Mouse (Mus musculus) forebrain, embryonic 16.5 days (tissue): Measurements from ENCODE around the gene Mrrf. TPM values are rescaled to one million over a fixed set of nuclear protein-coding genes. Genes with fewer than 3 reads are reported as not detected.

Source experiments
- ATAC-seq: fragments of 200-750 bp; cut with Nextera tagmentation; 2 replicates; pipeline ENCODE4 v1.8.0; 2017; ENCODE audit warnings: mild to moderate bottlenecking, moderate library complexity
- H3K27ac ChIP-seq: fragments of 300-500 bp; sonication (generic); 2 replicates; pipeline ENCODE4 v1.5.1; 2014; ENCODE audit warnings: low read length, control low read depth
- H3K27me3 ChIP-seq: fragments of 300-500 bp; sonication (generic); replicated peaks from 2 replicates; pipeline ENCODE4 v1.6.1; 2014; ENCODE audit warnings: low read length; ENCODE audit not compliant: control insufficient read depth, insufficient read depth
- H3K36me3 ChIP-seq: fragments of 300-500 bp; sonication (generic); 2 replicates; pipeline ENCODE4 v1.6.1; 2014; ENCODE audit not compliant: control insufficient read depth, insufficient read depth
- H3K4me1 ChIP-seq: fragments of 300-500 bp; sonication (generic); replicated peaks from 2 replicates; pipeline ENCODE4 v1.6.1; 2014; ENCODE audit warnings: low read length; ENCODE audit not compliant: control insufficient read depth, insufficient read depth
- H3K4me2 ChIP-seq: fragments of 300-500 bp; sonication (generic); 2 replicates; pipeline ENCODE4 v1.6.1; 2014; ENCODE audit warnings: mild to moderate bottlenecking, low read length, control low read depth
- H3K4me3 ChIP-seq: fragments of 300-500 bp; sonication (generic); replicated peaks from 2 replicates; pipeline ENCODE4 v1.5.1; 2014; ENCODE audit warnings: mild to moderate bottlenecking, low read length, control low read depth
- H3K9ac ChIP-seq: fragments of 300-500 bp; sonication (generic); replicated peaks from 2 replicates; pipeline ENCODE4 v1.6.1; 2014; ENCODE audit warnings: low read depth, low read length, control low read depth
- H3K9me3 ChIP-seq: fragments of 300-500 bp; sonication (generic); 2 replicates; pipeline ENCODE4 v1.6.1; 2016; ENCODE audit warnings: low read length; ENCODE audit not compliant: control insufficient read depth
- WGBS: fragments of 180-500 bp; shearing (Covaris S2); extraction: QIAGEN DNeasy Blood & Tissue Kit; methylation state at CpG from one replicate; pipeline ENCODE4 v1.1.7; 2014; 5-methylcytosine and 5-hydroxymethylcytosine counted together
- polyA plus RNA-seq: library from polyadenylated mRNA; unstranded; fragments of >200 nt; fragmentation: Nextera tagmentation; extraction: Ambion mirVana; gene quantifications from 2 replicates; pipeline ENCODE4 v1.2.1, GENCODE M21; 2015

The Mrrf gene
- polyA plus RNA-seq, 1 experiment from 2014 or later: 26.4 TPM

GRCm38 (mm10) chr2:36203011-36203825, 67.0 kb downstream of the Mrrf start:
- Histone ChIP-seq H3K4me1 (peaks cover 27% of the 10 kb centered on the region), H3K36me3 (no peaks in the 10 kb centered on the region), H3K9ac (peak overlapping the region; percentile 68), H3K4me3 (peak overlapping the region; percentile 47), H3K27ac (peak overlapping the region; percentile 89), H3K27me3 (peaks cover 16% of the 10 kb centered on the region), H3K9me3 (no peaks in the 10 kb centered on the region), H3K4me2 (peak overlapping the region; percentile 91)
- ATAC-seq: peak; percentile 83
- WGBS: under 1% methylated on average over 39 of the region's 39 CpGs

- H3K27ac ChIP-seq: no peak overlapping the region
- no peak overlapping the region for H3K9ac ChIP-seq
- 55% methylated on average over 4 of the region's 4 CpGs for WGBS
- ATAC-seq: no peak
- H3K4me2 ChIP-seq: no peak overlapping the region
- H3K27me3 ChIP-seq: peaks cover 16% of the 10 kb centered on the region
- no peaks in the 10 kb centered on the region for H3K9me3 ChIP-seq
- H3K4me1 ChIP-seq: peaks cover 20% of the 10 kb centered on the region
- no peaks in the 10 kb centered on the region for H3K36me3 ChIP-seq
- no peak overlapping the region for H3K4me3 ChIP-seq
Observed at GRCm38 (mm10) chr2:36204595-36204994, 68.4 kb downstream of the Mrrf start.

GRCm38 (mm10) chr2:36207071-36207470, 70.9 kb downstream of the Mrrf start:
- H3K4me1 ChIP-seq: peaks cover 25% of the 10 kb centered on the region
- H3K9ac ChIP-seq: no peak overlapping the region
- no peaks in the 10 kb centered on the region for H3K36me3 ChIP-seq
- H3K27ac ChIP-seq: no peak overlapping the region
- H3K4me3 ChIP-seq: no peak overlapping the region
- no peak overlapping the region for H3K4me2 ChIP-seq
- H3K9me3 ChIP-seq: no peaks in the 10 kb centered on the region
- peaks cover 24% of the 10 kb centered on the region for H3K27me3 ChIP-seq
- ATAC-seq: no peak
- WGBS: 53% methylated on average over 11 of the region's 11 CpGs

- WGBS: 2% methylated on average over 28 of the region's 34 CpGs
- H3K27me3 ChIP-seq: peaks cover 19% of the 10 kb centered on the region
Observed at GRCm38 (mm10) chr2:36210796-36211195, 74.6 kb downstream of the Mrrf start.

GRCm38 (mm10) chr2:36211785-36212184, 75.6 kb downstream of the Mrrf start:
- H3K9ac ChIP-seq: no peak overlapping the region
- H3K36me3 ChIP-seq: no peaks in the 10 kb centered on the region
- no peaks in the 10 kb centered on the region for H3K9me3 ChIP-seq
- peaks cover 13% of the 10 kb centered on the region for H3K4me1 ChIP-seq
- 20% methylated on average over 7 of the region's 7 CpGs for WGBS
- no peak overlapping the region for H3K27ac ChIP-seq
- H3K27me3 ChIP-seq: peaks cover 19% of the 10 kb centered on the region
- no peak overlapping the region for H3K4me3 ChIP-seq
- no peak for ATAC-seq
- no peak overlapping the region for H3K4me2 ChIP-seq

More at GRCm38 (mm10) chr2:36210796-36211195, 74.6 kb downstream of the Mrrf start:
- Histone ChIP-seq H3K36me3 (no peaks in the 10 kb centered on the region), H3K27ac (no peak overlapping the region), H3K9me3 (no peaks in the 10 kb centered on the region), H3K4me1 (peaks cover 13% of the 10 kb centered on the region), H3K4me3 (no peak overlapping the region), H3K4me2 (no peak overlapping the region), H3K9ac (0 out of 2 replicates have a peak overlapping the region, but pooled peaks have one; percentile 7)
- ATAC-seq: no peak

- Histone ChIP-seq H3K9ac (no peak overlapping the region), H3K4me3 (no peak overlapping the region), H3K27me3 (peaks cover 19% of the 10 kb centered on the region), H3K9me3 (no peaks in the 10 kb centered on the region), H3K4me1 (peaks cover 13% of the 10 kb centered on the region), H3K27ac (no peak overlapping the region), H3K4me2 (no peak overlapping the region), H3K36me3 (no peaks in the 10 kb centered on the region)
- WGBS: 49% methylated on average over 7 of the region's 7 CpGs
- no peak for ATAC-seq
Observed at GRCm38 (mm10) chr2:36213108-36213507, 76.9 kb downstream of the Mrrf start.

GRCm38 (mm10) chr2:36214023-36214422, 77.8 kb downstream of the Mrrf start:
- H3K27me3 ChIP-seq: peaks cover 19% of the 10 kb centered on the region
- no peaks in the 10 kb centered on the region for H3K9me3 ChIP-seq
- peaks cover 13% of the 10 kb centered on the region for H3K4me1 ChIP-seq
- H3K27ac ChIP-seq: no peak overlapping the region
- WGBS: 5% methylated on average over 8 of the region's 8 CpGs
- no peak overlapping the region for H3K4me3 ChIP-seq
- peak; percentile 88 for ATAC-seq
- H3K36me3 ChIP-seq: no peaks in the 10 kb centered on the region
- peak overlapping the region; percentile 34 for H3K4me2 ChIP-seq
- H3K9ac ChIP-seq: no peak overlapping the region

GRCm38 (mm10) chr2:36214425-36214824, 78.2 kb downstream of the Mrrf start:
- ATAC-seq: no peak
- H3K36me3 ChIP-seq: no peaks in the 10 kb centered on the region
- H3K27ac ChIP-seq: no peak overlapping the region
- peak overlapping the region; percentile 34 for H3K4me2 ChIP-seq
- no peaks in the 10 kb centered on the region for H3K9me3 ChIP-seq
- H3K4me3 ChIP-seq: no peak overlapping the region
- H3K9ac ChIP-seq: no peak overlapping the region
- H3K27me3 ChIP-seq: peaks cover 19% of the 10 kb centered on the region
- H3K4me1 ChIP-seq: peaks cover 13% of the 10 kb centered on the region
- WGBS: 58% methylated on average over 5 of the region's 5 CpGs

- H3K4me2 ChIP-seq: no peak overlapping the region
- no peak for ATAC-seq
- WGBS: 94% methylated on average over 5 of the region's 5 CpGs
- no peaks in the 10 kb centered on the region for H3K9me3 ChIP-seq
- H3K27ac ChIP-seq: no peak overlapping the region
- H3K9ac ChIP-seq: no peak overlapping the region
- peaks cover 13% of the 10 kb centered on the region for H3K27me3 ChIP-seq
- no peak overlapping the region for H3K4me3 ChIP-seq
- no peaks in the 10 kb centered on the region for H3K36me3 ChIP-seq
- H3K4me1 ChIP-seq: peaks cover 13% of the 10 kb centered on the region
Observed at GRCm38 (mm10) chr2:36215203-36215739, 79.1 kb downstream of the Mrrf start.
